Comparison of ENCODE assay signal across 14 mouse cellular contexts in genomic region chr4:82496383-82496782, GRCm38 (mm10).
DNase-seq lines count a peak whose midpoint lies in the region; ATAC-seq lines count a peak whose summit lies in the region.
"Had no signal": no experiment of that assay in that cellular context is flagged by ENCODE, and none has a peak within 500 bp of the region (broad histone marks: within the 10 kb centered on the region; RNA-seq: fewer than 3 reads in every experiment).

No protein-coding gene starts in this region.

- H3K27me3 ChIP-seq in embryonic facial prominence, embryonic 14.5 days (replicated peaks; ENCODE audit: control insufficient read depth, insufficient read depth, low read length), result no peaks in the 10 kb centered on the region
- peaks cover 14% of the 10 kb centered on the region; the same call in 1 of the 2 replicates for H3K27me3 ChIP-seq in embryonic facial prominence, embryonic 10.5 days (replicated peaks; ENCODE audit: low read depth, poor library complexity, severe bottlenecking)
- H3K27me3 ChIP-seq in hindbrain, embryonic 15.5 days, result no peaks in the 10 kb centered on the region
- peaks cover 45% of the 10 kb centered on the region for H3K27me3 ChIP-seq in hindbrain, embryonic 10.5 days (ENCODE audit: insufficient read depth, poor library complexity, severe bottlenecking)
- H3K27me3 ChIP-seq in neural tube, embryonic 13.5 days, result no peaks in the 10 kb centered on the region
- H3K27me3 ChIP-seq: liver, embryonic 15.5 days; neural tube, embryonic 12.5 days had no signal

- H3K9me3 ChIP-seq in embryonic facial prominence, embryonic 14.5 days (ENCODE audit: control insufficient read depth, low read length), result no peaks in the 10 kb centered on the region
- no peaks in the 10 kb centered on the region for H3K9me3 ChIP-seq in embryonic facial prominence, embryonic 10.5 days
- no peaks in the 10 kb centered on the region for H3K9me3 ChIP-seq in hindbrain, embryonic 15.5 days
- no peaks in the 10 kb centered on the region for H3K9me3 ChIP-seq in hindbrain, embryonic 10.5 days
- no peaks in the 10 kb centered on the region for H3K9me3 ChIP-seq in neural tube, embryonic 13.5 days
- H3K9me3 ChIP-seq: kidney, embryonic 15.5 days; liver, embryonic 15.5 days; neural tube, embryonic 12.5 days had no signal

- no peak overlapping the region for H3K4me3 ChIP-seq in embryonic facial prominence, embryonic 14.5 days (ENCODE audit: low read depth, low read length)
- no peak overlapping the region for H3K4me3 ChIP-seq in embryonic facial prominence, embryonic 10.5 days
- H3K4me3 ChIP-seq in hindbrain, embryonic 15.5 days, result peak overlapping the region; percentile 58
- no peak overlapping the region for H3K4me3 ChIP-seq in hindbrain, embryonic 10.5 days
- H3K4me3 ChIP-seq in neural tube, embryonic 13.5 days, result peak overlapping the region; percentile 30
- H3K4me3 ChIP-seq: kidney, embryonic 15.5 days; liver, embryonic 15.5 days; neural tube, embryonic 12.5 days had no signal

- H3K36me3 ChIP-seq in embryonic facial prominence, embryonic 14.5 days (ENCODE audit: control insufficient read depth, insufficient read depth, low read length), result peaks cover 55% of the 10 kb centered on the region
- H3K36me3 ChIP-seq in embryonic facial prominence, embryonic 10.5 days (replicated peaks), result peaks cover 39% of the 10 kb centered on the region
- H3K36me3 ChIP-seq in hindbrain, embryonic 15.5 days, result no peaks in the 10 kb centered on the region
- peaks cover 19% of the 10 kb centered on the region for H3K36me3 ChIP-seq in hindbrain, embryonic 10.5 days
- peaks cover 14% of the 10 kb centered on the region; the same call in 1 of the 2 replicates for H3K36me3 ChIP-seq in neural tube, embryonic 13.5 days

- no peak for ATAC-seq in embryonic facial prominence, embryonic 14.5 days (ENCODE audit: low read depth)
- no peak for ATAC-seq in hindbrain, embryonic 15.5 days (ENCODE audit: low FRiP score, low read depth)
- ATAC-seq in neural tube, embryonic 13.5 days (ENCODE audit: low read depth), result no peak

- no peak for DNase-seq in embryonic facial prominence, embryonic 14.5 days (ENCODE audit: low spot score)
- DNase-seq in embryonic facial prominence, embryonic 10.5 days (ENCODE audit: low spot score), result no peak
- no peak for DNase-seq in hindbrain, embryonic 10.5 days (ENCODE audit: low spot score)
- DNase-seq in neural tube, embryonic 10.5 days (ENCODE audit: extremely low spot score, low spot score), result no peak
- DNase-seq in testis, postnatal 14 days (ENCODE audit: low spot score), result no peak
- no peak for DNase-seq in kidney, adult 9 months
- DNase-seq: adrenal gland, postnatal 14 days; cerebellum, adult 11 months; right cerebral cortex, adult 18-20 months had no signal

- no peak overlapping the region for H3K9ac ChIP-seq in embryonic facial prominence, embryonic 14.5 days (ENCODE audit: low read depth, low read length)
- H3K9ac ChIP-seq in hindbrain, embryonic 15.5 days, result peak overlapping the region; percentile 47; the same call in 1 of the 2 replicates
- peak overlapping the region; percentile 60 for H3K9ac ChIP-seq in neural tube, embryonic 13.5 days
- H3K9ac ChIP-seq: kidney, embryonic 15.5 days; liver, embryonic 15.5 days; neural tube, embryonic 12.5 days had no signal

- H3K27ac ChIP-seq in embryonic facial prominence, embryonic 14.5 days (replicated peaks; ENCODE audit: low read depth, low read length), result no peak overlapping the region
- no peak overlapping the region for H3K27ac ChIP-seq in embryonic facial prominence, embryonic 10.5 days (replicated peaks)
- H3K27ac ChIP-seq in hindbrain, embryonic 15.5 days (replicated peaks), result peak overlapping the region; percentile 83
- no peak overlapping the region for H3K27ac ChIP-seq in hindbrain, embryonic 10.5 days
- peak overlapping the region; percentile 82 for H3K27ac ChIP-seq in neural tube, embryonic 13.5 days (replicated peaks)
- H3K27ac ChIP-seq: kidney, embryonic 15.5 days; liver, embryonic 15.5 days; neural tube, embryonic 12.5 days had no signal

- H3K4me1 ChIP-seq in embryonic facial prominence, embryonic 14.5 days (ENCODE audit: control insufficient read depth, insufficient read depth, low read length), result peaks cover 73% of the 10 kb centered on the region
- peaks cover 30% of the 10 kb centered on the region for H3K4me1 ChIP-seq in embryonic facial prominence, embryonic 10.5 days
- peaks cover 32% of the 10 kb centered on the region for H3K4me1 ChIP-seq in hindbrain, embryonic 15.5 days (replicated peaks)
- H3K4me1 ChIP-seq in hindbrain, embryonic 10.5 days (replicated peaks), result 0 out of 2 replicates have a peak, but pooled peaks cover 7% of the 10 kb centered on the region
- H3K4me1 ChIP-seq in neural tube, embryonic 13.5 days (replicated peaks), result peaks cover 76% of the 10 kb centered on the region

- H3K4me2 ChIP-seq in embryonic facial prominence, embryonic 14.5 days (ENCODE audit: low read depth, low read length), result peak overlapping the region; percentile 38
- H3K4me2 ChIP-seq in hindbrain, embryonic 15.5 days, result peak overlapping the region; percentile 100
- H3K4me2 ChIP-seq in neural tube, embryonic 13.5 days, result peak overlapping the region; percentile 77
- H3K4me2 ChIP-seq: kidney, embryonic 15.5 days; liver, embryonic 15.5 days had no signal

- 61% methylated on average over 5 of the region's 5 CpGs for WGBS in embryonic facial prominence, embryonic 14.5 days
- WGBS in embryonic facial prominence, embryonic 10.5 days, result 89% methylated on average over 5 of the region's 5 CpGs
- WGBS in hindbrain, embryonic 15.5 days, result 54% methylated on average over 5 of the region's 5 CpGs
- 82% methylated on average over 5 of the region's 5 CpGs for WGBS in hindbrain, embryonic 10.5 days
- WGBS in neural tube, embryonic 13.5 days, result 61% methylated on average over 5 of the region's 5 CpGs

Comparison
In these comparisons a context has a peak if more than half of its experiments do, and no peak if none do; other contexts are left out.
1. H3K27ac ChIP-seq: peak in hindbrain, embryonic 15.5 days (single experiment) and neural tube, embryonic 13.5 days (single experiment); none in embryonic facial prominence, embryonic 14.5 days (single experiment), embryonic facial prominence, embryonic 10.5 days (single experiment) and hindbrain, embryonic 10.5 days (single experiment).
2. H3K4me3 ChIP-seq: peak in hindbrain, embryonic 15.5 days (single experiment) and neural tube, embryonic 13.5 days (single experiment); none in embryonic facial prominence, embryonic 14.5 days (single experiment), embryonic facial prominence, embryonic 10.5 days (single experiment) and hindbrain, embryonic 10.5 days (single experiment).
3. H3K4me2 ChIP-seq: peak in every context shown above with its lines; median percentile 100 in hindbrain, embryonic 15.5 days; 77 in neural tube, embryonic 13.5 days; 38 in embryonic facial prominence, embryonic 14.5 days.